Mouse (Mus musculus): Measurements from ENCODE around the gene Ppfia3.

- TF ChIP-seq CTCF (conservative IDR thresholded peaks at IDR 0.05; ENCODE audit: low read length) (no peak), NANOG (IDR thresholded peaks at IDR 0.05; ENCODE audit: borderline replicate concordance, low read length) (no peak)
Observed at GRCm38 (mm10) chr7:45336319-45336718, 30.5 kb downstream of the Ppfia3 start.

All from E14TG2a.4 (cell line).